Mouse (Mus musculus): Measurements from ENCODE around the gene Nup37.

Nup37 gene

GRCm38 (mm10) chr10:88146707-88147477 lies at the start of gene Nup37, which contains the start of gene Parpbp:
Gene Nup37, plus strand, starts transcription at chr10:88146992.
Gene Parpbp, minus strand, starts transcription at chr10:88146941.
- DNase-seq (ENCODE audit: low read depth, low spot score), result peak; percentile 95

- no peak for DNase-seq (ENCODE audit: low read depth, low spot score)
Observed at GRCm38 (mm10) chr10:88106169-88106568, 40.6 kb upstream of the Nup37 start.

GRCm38 (mm10) chr10:88113290-88113689 lies 33.5 kb upstream of the Nup37 start:
- DNase-seq (ENCODE audit: low read depth, low spot score), result no peak

GRCm38 (mm10) chr10:88119721-88120120 lies 27.1 kb upstream of the Nup37 start:
- DNase-seq (ENCODE audit: low read depth, low spot score), result no peak

- DNase-seq (ENCODE audit: low read depth, low spot score), result no peak
Observed at GRCm38 (mm10) chr10:88135630-88136029, 11.2 kb upstream of the Nup37 start.

- no peak for DNase-seq (ENCODE audit: low read depth, low spot score)
Observed at GRCm38 (mm10) chr10:88146187-88146586, 605 bp upstream of the Nup37 start.

GRCm38 (mm10) chr10:88150381-88150780 lies 3.6 kb downstream of the Nup37 start:
- no peak for DNase-seq (ENCODE audit: low read depth, low spot score)

GRCm38 (mm10) chr10:88151658-88152057 lies 4.9 kb downstream of the Nup37 start:
- no peak for DNase-seq (ENCODE audit: low read depth, low spot score)

GRCm38 (mm10) chr10:88162096-88162495 lies 15.3 kb downstream of the Nup37 start:
- DNase-seq (ENCODE audit: low read depth, low spot score), result no peak

GRCm38 (mm10) chr10:88162676-88163075 lies 15.9 kb downstream of the Nup37 start:
- DNase-seq (ENCODE audit: low read depth, low spot score), result peak; percentile 83

- DNase-seq (ENCODE audit: low read depth, low spot score), result peak; percentile 62
Observed at GRCm38 (mm10) chr10:88166158-88166557, 19.4 kb downstream of the Nup37 start.

GRCm38 (mm10) chr10:88167438-88168077 lies 20.8 kb downstream of the Nup37 start:
- DNase-seq (ENCODE audit: low read depth, low spot score), result no peak

- no peak for DNase-seq (ENCODE audit: low read depth, low spot score)
Observed at GRCm38 (mm10) chr10:88200541-88200940, 53.7 kb downstream of the Nup37 start.

GRCm38 (mm10) chr10:88200951-88201638 lies 54.3 kb downstream of the Nup37 start, which contains the start of gene Washc3:
Gene Washc3, plus strand, starts transcription at chr10:88201093.
- DNase-seq (ENCODE audit: low read depth, low spot score), result peak; percentile 95

- DNase-seq (ENCODE audit: low read depth, low spot score), result no peak
Observed at GRCm38 (mm10) chr10:88201650-88202049, 54.9 kb downstream of the Nup37 start.

- DNase-seq (ENCODE audit: low read depth, low spot score), result no peak
Observed at GRCm38 (mm10) chr10:88202581-88202980, 55.8 kb downstream of the Nup37 start.

GRCm38 (mm10) chr10:88203236-88203635 lies 56.4 kb downstream of the Nup37 start:
- DNase-seq (ENCODE audit: low read depth, low spot score), result no peak

GRCm38 (mm10) chr10:88212644-88213043 lies 65.9 kb downstream of the Nup37 start:
- no peak for DNase-seq (ENCODE audit: low read depth, low spot score)

- no peak for DNase-seq (ENCODE audit: low read depth, low spot score)
Observed at GRCm38 (mm10) chr10:88214800-88215514, 68.2 kb downstream of the Nup37 start.

- no peak for DNase-seq (ENCODE audit: low read depth, low spot score)
Observed at GRCm38 (mm10) chr10:88218161-88218560, 71.4 kb downstream of the Nup37 start.

GRCm38 (mm10) chr10:88221718-88222117 lies 74.9 kb downstream of the Nup37 start:
- no peak for DNase-seq (ENCODE audit: low read depth, low spot score)

- DNase-seq (ENCODE audit: low read depth, low spot score), result no peak
Observed at GRCm38 (mm10) chr10:88225421-88225820, 78.6 kb downstream of the Nup37 start.

All from ZHBTc4 (cell line).